Mouse (Mus musculus) ES-Bruce4 (cell line): Measurements from ENCODE around the gene Vsir. TPM values are rescaled to one million over a fixed set of nuclear protein-coding genes. Genes with fewer than 3 reads are reported as not detected.

Experiments used
- H3K27ac ChIP-seq: 2 replicates; pipeline ENCODE4 v1.5.1; 2012; ENCODE audit warnings: low read length, inconsistent platforms; ENCODE audit not compliant: insufficient read depth
- H3K27me3 ChIP-seq: 2 replicates; pipeline ENCODE4 v1.6.1; 2012; ENCODE audit warnings: mild to moderate bottlenecking, low read length, inconsistent platforms; ENCODE audit not compliant: control insufficient read depth, poor library complexity, insufficient read depth, severe bottlenecking
- H3K36me3 ChIP-seq: 2 replicates; pipeline ENCODE4 v1.6.1; 2012; ENCODE audit warnings: inconsistent platforms, mild to moderate bottlenecking, low read length, moderate library complexity; ENCODE audit not compliant: control insufficient read depth, poor library complexity, insufficient read depth, severe bottlenecking
- H3K4me1 ChIP-seq: one replicate; pipeline ENCODE4 v1.8.1; 2011; ENCODE audit warnings: low read length; ENCODE audit not compliant: control insufficient read depth, insufficient read depth
- H3K4me3 ChIP-seq: 2 replicates; pipeline ENCODE4 v1.5.1; 2011; ENCODE audit warnings: low read depth, mild to moderate bottlenecking, low read length
- H3K9ac ChIP-seq: 2 replicates; pipeline ENCODE4 v1.6.1; 2012; ENCODE audit warnings: low read depth, mild to moderate bottlenecking, inconsistent platforms; ENCODE audit not compliant: poor library complexity, severe bottlenecking
- H3K9me3 ChIP-seq: replicated peaks from 2 replicates; pipeline ENCODE4 v1.6.1; 2012; ENCODE audit warnings: mild to moderate bottlenecking, low read length, inconsistent platforms; ENCODE audit not compliant: control insufficient read depth, poor library complexity, insufficient read depth, severe bottlenecking
- CTCF ChIP-seq: IDR thresholded peaks from one replicate; pipeline ENCODE4 v1.8.1; 2011; ENCODE audit warnings: low read depth, low read length
- EP300 ChIP-seq: IDR thresholded peaks from 2 replicates; pipeline ENCODE4 v1.6.1; 2011; ENCODE audit warnings: low read depth, low read length; ENCODE audit not compliant: insufficient read depth
- POLR2A ChIP-seq: IDR thresholded peaks from one replicate; pipeline ENCODE4 v1.8.1; 2011; ENCODE audit warnings: low read length; ENCODE audit not compliant: insufficient read depth
- polyA plus RNA-seq: library from polyadenylated mRNA; stranded (reverse); fragments of >200 nt; gene quantifications from 2 replicates; pipeline ENCODE4 v1.2.4, GENCODE M21; 2011; ENCODE audit warnings: low read depth; ENCODE audit not compliant: missing spikeins, insufficient read depth, insufficient read length

The Vsir gene
- 2.5 and 4.5 TPM in 2 replicates for polyA plus RNA-seq

GRCm38 (mm10) chr10:60346701-60347405 is at the start of gene Vsir:
Gene Vsir, plus strand, starts transcription at chr10:60346851.
- Histone ChIP-seq H3K4me1 (peaks cover 10% of the 10 kb centered on the region), H3K36me3 (no peaks in the 10 kb centered on the region), H3K4me3 (peak within 1 kb of the TSS; percentile 61), H3K9me3 (no peaks in the 10 kb centered on the region), H3K9ac (peak within 1 kb of the TSS; percentile 46; the same call in 1 of the 2 replicates), H3K27ac (no peak within 1 kb of the TSS), H3K27me3 (no peaks in the 10 kb centered on the region)
- TF ChIP-seq EP300 (0 out of 2 replicates have a peak, but pooled peaks have one; percentile 14), CTCF (peak; percentile 52), POLR2A (no peak)

DNA sequence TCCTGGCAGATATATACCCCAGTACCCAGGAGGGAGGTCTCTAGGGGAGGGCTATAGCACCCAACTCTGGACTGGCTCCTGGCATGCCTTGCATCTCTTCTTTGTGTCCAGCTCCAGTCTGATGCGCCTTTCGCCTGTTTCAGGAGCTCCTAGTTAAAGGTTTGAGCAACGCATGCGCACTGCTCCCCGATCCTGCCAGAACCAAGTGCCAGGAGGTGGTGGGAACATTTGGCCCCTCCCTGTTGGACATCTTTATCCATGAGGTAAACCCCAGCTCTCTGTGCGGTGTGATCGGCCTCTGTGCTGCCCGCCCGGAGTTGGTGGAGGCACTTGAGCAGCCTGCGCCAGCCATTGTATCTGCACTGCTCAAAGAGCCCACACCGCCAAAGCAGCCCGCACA is 47.0 kb upstream of the Vsir start:
- H3K36me3 ChIP-seq: peaks cover 12% of the 10 kb centered on the region
- H3K27ac ChIP-seq: no peak overlapping the region
- H3K27me3 ChIP-seq: no peaks in the 10 kb centered on the region
- H3K9ac ChIP-seq: no peak overlapping the region
- no peaks in the 10 kb centered on the region for H3K4me1 ChIP-seq
- no peak for TF ChIP-seq EP300
- no peak for TF ChIP-seq CTCF
- TF ChIP-seq POLR2A: no peak
- no peaks in the 10 kb centered on the region for H3K9me3 ChIP-seq
- peak overlapping the region; percentile 12; the same call in 1 of the 2 replicates for H3K4me3 ChIP-seq

DNA sequence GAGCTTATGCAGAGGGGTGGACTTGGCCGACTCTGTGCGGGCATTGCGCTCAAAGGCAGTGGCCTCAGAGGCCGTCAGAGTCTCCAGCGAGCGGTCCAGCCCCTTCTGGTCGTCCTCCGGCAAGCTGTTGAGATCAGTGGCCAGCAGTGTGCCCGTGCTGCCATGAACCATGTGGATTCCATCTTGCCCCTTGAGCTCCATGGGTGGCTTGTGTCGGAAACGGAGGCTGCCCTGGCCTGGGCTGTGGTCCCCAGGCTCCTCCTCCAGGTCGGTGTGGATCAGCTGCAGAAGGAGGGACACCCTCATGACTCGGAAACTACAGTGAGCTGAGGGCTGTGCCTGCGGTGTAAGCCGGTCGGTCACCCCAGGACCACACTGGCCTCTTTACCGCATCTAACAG is 43.2 kb upstream of the Vsir start:
- Histone ChIP-seq H3K36me3 (peaks cover 12% of the 10 kb centered on the region), H3K9me3 (no peaks in the 10 kb centered on the region)

DNA sequence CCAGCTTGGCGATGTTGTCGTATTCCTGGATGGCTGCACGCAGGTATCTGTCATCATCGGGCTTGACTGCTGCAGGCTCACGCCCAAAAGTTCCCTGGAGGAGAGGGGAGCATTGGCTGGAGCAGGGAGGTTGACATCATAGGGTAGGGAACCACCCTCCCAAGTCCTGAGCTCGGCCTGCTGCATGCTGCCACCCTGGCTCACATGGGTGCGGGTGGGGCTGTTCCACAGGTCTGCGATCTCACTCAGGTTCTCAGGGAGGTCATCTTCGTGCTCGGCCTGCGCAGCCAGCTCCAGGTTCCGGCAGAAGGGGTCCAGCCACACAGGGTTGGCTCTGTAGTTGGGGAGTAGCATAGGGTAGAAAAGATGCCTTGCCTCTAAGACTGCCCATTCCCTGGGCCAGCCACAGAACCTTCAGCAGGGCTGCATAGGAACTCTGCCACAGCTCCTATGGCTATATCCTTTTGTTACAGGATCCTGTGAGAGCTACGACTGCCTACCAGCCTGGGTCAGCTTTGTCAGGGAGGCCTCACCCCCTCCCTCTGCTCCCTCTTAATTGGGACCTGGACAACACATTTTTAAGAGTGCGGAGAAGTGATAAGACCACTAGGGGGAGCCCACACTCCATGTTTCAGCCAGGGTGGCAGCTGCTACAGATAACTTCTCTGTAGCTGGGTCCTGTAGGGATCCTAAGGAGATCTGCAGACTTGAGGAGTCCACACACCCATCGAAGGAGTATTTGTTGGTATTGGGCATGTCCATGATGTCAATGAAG is 41.6 kb upstream of the Vsir start:
- TF ChIP-seq CTCF (peak; percentile 85), EP300 (no peak)
- Histone ChIP-seq H3K4me3 (no peak overlapping the region), H3K27me3 (no peaks in the 10 kb centered on the region), H3K4me1 (no peaks in the 10 kb centered on the region), H3K36me3 (peaks cover 12% of the 10 kb centered on the region), H3K9ac (no peak overlapping the region), H3K27ac (no peak overlapping the region), H3K9me3 (no peaks in the 10 kb centered on the region)

More for the DNA sequence above, 43.2 kb upstream of the Vsir start:
- H3K27ac ChIP-seq: no peak overlapping the region
- H3K4me1 ChIP-seq: no peaks in the 10 kb centered on the region
- H3K4me3 ChIP-seq: no peak overlapping the region
- no peaks in the 10 kb centered on the region for H3K27me3 ChIP-seq
- no peak for TF ChIP-seq EP300
- no peak for TF ChIP-seq POLR2A
- TF ChIP-seq CTCF: no peak
- no peak overlapping the region for H3K9ac ChIP-seq

- no peak overlapping the region for H3K9ac ChIP-seq
- H3K4me3 ChIP-seq: no peak overlapping the region
- no peaks in the 10 kb centered on the region for H3K4me1 ChIP-seq
- H3K36me3 ChIP-seq: no peaks in the 10 kb centered on the region
- no peaks in the 10 kb centered on the region for H3K9me3 ChIP-seq
- H3K27me3 ChIP-seq: no peaks in the 10 kb centered on the region
- no peak for TF ChIP-seq EP300
- no peak for TF ChIP-seq CTCF
- TF ChIP-seq POLR2A: no peak
- H3K27ac ChIP-seq: no peak overlapping the region
Measured at GRCm38 (mm10) chr10:60310629-60311028, 36.0 kb upstream of the Vsir start.

- no peaks in the 10 kb centered on the region for H3K9me3 ChIP-seq
- no peak overlapping the region for H3K4me3 ChIP-seq
- H3K27ac ChIP-seq: no peak overlapping the region
- H3K9ac ChIP-seq: no peak overlapping the region
- no peaks in the 10 kb centered on the region for H3K4me1 ChIP-seq
- no peaks in the 10 kb centered on the region for H3K36me3 ChIP-seq
- H3K27me3 ChIP-seq: no peaks in the 10 kb centered on the region
- TF ChIP-seq CTCF (no peak), POLR2A (no peak), EP300 (no peak)
Measured at GRCm38 (mm10) chr10:60313606-60314005, 33.0 kb upstream of the Vsir start.
